Mouse (Mus musculus) mature B cell (primary cell): ENCODE data around the gene Tnf.

ENCODE experiments used
- in situ Hi-C: fragments of 300-500 bp; cut with MboI; formaldehyde crosslinking; loops from 2 replicates; pipeline ENCODE4 v1.14.3; 2019

Tnf gene

DNA sequence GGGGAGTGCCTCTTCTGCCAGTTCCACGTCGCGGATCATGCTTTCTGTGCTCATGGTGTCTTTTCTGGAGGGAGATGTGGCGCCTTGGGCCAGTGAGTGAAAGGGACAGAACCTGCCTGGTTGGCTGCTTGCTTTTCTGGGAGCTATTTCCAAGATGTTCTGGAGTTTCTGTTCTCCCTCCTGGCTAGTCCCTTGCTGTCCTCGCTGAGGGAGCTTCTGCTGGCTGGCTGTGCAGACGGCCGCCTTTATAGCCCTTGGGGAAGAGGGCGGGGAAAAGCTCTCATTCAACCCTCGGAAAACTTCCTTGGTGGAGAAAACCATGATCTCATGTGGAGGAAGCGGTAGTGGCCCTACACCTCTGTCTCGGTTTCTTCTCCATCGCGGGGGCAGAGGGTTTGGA, at the start of gene Tnf:
Tnf (minus strand) TSS at position 221 of the 400 bp plus-strand sequence.
- in situ Hi-C loops: no loop called here

DNA sequence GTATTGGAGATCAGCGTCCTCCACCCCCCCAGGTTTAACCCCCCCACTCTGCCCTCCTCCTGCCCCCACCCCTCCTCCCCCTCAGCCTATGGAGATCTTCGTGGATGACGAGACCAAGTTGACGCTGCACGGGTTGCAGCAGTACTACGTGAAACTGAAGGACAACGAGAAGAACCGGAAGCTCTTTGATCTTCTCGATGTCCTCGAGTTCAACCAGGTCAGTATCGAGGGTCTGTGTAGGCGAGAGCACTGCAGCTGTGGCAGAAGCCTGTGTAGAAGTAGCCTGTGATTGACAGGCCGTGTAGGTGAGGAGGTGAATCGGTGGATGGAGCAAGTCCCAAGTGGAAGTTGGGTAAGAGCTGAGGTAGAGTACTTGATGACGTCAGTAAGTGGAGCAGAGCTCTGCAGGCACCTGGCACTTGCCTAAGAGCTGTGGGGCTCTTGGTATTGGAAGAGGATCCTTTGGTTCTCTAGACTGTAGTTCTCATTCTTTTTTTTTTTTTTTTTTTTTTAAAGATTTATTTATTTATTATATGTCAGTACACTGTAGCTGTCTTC, 49.4 kb upstream of the Tnf start:
- in situ Hi-C loops: no loop called here

DNA sequence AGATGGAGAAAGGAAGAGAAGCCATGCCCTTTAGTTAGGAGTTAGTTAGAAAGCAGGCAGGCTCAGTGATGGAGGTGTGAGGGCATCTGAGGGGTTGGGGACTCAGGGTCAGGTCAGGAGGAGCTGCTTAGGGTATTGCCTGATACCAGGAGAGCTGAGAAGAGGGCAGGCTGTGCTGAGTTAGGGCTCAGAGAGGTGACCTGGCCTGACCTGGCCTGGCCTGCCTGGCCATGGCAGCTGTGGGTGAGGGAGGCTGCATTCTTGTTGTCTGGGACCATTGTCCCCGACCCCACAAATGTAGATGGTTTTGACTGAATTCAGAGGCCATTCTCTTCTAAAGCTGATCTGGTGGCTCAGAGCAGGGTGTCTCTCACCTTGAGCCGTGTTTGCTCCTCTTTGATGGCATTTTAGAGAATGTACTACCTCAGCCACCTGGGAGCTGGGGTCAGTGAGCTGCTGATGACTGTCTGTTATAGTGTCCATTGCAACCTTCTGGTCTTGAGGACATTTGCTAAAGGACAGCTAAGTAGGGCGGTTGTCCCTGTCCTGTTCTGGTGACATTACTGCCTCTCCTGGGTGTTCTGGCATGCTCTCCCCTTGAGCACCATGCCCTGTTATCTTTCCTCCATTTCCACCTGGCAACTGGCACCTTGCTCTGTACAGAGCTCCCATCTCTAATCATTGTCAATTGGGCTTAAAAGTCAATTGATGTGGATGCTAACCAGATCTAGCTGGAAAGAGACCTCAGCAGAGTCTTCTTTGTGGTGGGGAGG, 48.7 kb upstream of the Tnf start:
- in situ Hi-C loops: no loop called here

DNA sequence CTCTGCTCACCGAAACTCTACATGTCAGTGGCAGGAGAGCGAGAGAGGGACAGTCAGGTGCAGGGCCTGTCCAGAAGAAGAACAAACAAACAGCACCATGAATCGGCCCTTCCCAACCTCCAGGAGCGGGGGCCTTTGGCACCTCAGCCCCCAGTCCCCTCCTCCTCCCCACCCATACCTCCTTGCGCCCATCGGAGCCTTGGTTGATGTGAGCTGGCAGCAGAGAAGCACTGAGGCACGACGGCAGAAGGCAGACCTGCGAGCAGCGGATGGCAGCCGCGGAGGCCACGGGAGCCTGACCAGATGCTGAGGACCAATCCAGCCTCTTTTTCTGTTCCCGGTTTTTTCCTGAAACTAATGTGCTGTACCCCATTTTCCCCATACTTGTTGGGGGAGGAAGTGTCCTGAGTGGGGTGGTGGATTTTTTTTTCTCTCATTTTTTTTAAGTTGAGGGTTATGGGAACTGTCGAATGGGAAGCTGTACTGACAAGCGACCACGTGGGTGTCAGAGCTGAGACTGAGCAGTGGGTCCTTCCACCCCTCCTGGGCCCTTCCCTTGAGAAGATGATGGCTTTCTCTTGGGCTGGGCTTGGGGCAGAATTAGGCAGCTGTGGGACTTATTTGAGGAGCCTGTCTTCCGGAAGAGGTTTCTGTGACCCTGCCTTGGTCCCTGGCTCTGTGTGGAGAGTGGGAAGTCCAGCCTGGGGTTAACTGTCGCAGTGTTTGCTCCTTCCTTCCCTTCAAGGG, 47.8 kb upstream of the Tnf start:
- in situ Hi-C loops: no loop called here

DNA sequence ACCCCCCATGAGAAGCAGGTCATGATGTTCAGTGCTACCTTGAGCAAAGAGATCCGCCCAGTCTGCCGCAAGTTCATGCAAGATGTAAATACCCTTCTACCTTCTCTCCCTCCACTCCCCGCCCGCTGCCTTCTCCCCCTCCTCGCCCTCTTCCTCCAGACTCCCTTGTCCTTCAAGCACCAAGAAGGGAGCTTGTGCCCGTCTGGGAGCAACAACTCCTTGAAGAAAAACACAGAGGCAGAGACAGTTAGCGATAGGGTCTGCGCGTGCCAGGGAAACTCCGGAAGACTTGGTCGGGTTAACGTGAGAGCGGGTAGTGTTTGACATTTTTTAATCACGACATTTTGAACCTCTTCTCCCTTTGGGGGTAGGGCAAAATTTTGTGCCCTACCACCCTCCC, 47.2 kb upstream of the Tnf start:
- in situ Hi-C loops: no loop called here

DNA sequence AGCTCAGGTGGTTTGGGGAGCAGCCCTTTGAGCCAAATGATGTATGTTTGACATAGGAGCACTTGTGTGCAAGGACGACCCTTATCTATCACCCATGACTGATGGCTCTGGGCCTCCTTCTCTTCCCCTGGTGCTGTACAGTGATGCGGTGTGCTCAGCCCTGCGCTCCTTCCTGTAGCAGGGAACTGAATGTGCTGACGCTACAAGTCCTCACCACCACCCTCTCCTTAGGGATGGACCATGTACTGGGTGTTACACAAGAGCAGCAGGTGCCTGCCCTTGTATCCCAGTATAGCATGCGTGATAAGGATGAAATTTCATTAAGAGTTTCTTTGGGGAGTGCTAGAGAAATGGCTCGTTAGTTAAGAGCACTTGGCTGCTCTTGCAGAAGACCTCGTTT, 45.3 kb upstream of the Tnf start:
- in situ Hi-C loops: no loop called here

DNA sequence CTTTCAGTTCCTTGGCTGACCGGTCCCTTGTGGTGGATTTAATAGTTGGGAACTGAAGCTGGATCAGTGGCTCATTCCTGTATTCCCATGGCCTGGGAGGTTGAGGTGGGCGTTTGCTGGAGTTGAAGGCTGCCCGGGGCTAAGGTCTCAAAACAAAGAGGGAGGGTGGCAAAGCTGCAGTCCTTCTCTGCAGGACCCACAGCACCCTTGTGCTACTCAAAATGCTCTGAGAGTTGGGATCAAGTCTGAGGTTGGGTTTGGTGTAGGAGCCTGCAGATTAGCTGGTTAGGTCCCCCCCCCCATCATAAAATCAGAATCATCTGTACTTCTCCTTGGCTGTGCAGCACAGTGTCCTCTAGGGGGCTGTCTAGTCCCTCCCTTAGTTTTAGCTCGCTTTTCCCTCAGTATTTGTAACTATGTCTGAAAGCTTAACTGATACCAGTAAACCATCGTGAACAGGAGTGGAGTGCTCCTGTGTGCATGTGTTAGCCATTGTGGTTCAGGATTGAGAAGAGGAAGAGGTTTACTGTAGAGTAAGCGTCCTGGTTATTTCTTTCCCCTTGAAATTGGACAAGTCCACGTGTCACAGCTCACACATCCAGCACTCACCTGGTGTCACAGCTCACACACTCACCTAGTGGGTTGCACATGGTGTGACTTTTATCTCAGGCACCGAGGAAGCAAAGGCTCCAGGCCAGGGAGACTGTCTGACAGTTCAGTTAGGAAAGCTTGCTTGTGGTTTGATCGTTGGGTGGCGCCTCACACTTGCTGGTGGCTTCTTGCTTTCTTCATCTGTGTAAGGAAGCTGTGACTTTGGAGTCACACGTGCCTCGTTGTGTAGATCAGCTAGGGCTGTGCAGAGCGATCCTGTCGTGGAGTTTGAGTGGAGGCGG, 44.2 kb upstream of the Tnf start:
- in situ Hi-C loops: no loop called here

DNA sequence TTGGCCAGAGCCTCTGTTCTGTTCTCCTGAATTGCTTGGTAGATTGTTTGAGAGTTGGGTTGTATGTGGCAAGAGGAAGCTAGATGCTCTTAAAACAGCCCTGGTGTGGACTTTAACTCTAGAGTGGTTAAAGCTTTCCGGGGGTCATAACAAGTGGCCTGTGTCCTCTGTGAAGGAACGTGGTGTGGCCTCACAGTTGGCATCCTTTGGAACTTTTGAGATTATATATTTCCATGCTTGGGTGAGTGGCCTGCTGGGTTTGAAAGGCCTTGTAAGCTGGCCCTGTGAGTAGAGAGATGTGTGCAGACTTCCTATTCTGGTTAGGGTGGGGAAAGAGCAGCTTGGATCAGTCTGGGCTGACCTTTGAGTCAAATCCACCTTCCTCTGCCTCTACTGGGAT, 43.2 kb upstream of the Tnf start:
- in situ Hi-C loops: no loop called here

DNA sequence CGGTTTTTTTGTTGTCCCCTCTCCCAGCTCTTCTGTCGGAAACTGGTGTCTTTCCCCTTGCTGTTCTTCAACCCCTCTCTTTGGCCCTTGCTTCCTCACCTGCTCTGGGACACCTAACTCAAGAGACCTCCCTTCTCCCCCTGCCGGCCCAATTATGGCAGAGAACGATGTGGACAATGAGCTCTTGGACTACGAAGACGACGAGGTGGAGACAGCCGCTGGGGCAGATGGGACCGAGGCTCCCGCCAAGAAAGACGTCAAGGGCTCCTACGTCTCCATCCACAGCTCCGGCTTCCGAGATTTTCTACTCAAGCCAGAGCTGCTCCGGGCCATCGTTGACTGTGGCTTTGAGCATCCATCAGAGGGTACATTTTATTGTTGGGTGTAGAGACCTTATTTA, 41.3 kb upstream of the Tnf start:
- in situ Hi-C loops: no loop called here

DNA sequence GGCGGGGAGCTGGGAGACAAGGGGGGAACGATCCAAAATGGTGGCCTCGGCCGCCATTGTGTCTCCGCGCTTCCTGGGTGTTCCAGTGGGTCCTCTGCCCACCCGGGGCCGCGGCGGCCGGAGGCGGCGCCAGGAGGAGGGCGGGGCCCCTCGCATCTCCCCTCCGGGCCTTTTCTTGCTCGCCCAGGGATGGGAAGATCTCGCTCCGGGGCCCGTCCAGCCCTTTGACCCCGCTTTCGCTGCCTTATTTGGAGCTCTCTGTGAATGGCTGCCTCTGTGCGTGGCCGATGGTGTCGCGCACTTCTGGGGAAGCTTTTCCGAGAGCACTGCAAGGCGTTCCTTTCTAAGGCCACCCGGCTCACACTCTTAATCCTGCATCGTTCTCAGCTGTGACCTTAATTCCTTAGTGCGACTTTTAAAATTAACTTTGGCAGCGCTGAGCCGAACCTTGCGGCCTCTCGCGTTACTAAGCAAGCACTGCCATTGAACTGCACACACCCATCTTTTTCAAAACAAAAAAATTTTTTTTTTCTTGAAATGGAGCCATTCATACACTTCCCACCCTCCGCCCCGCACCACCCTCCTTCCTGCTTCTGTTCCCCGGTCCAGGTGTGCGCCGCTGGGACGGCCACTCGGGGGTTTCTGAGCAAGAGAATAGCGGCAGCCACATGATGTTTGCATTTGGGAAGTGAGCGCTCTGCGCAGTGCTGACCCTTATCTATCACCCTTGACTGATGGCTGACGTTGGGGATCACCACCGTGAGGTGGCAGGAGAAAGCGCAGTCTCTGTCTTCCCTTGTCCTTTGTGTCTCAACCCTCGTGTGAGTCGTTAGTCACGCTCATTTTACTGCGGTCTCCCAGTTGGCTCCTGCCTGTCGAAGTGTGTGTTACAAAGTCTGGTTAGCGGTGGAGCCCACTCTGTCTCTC, 40.5 kb upstream of the Tnf start:
- in situ Hi-C loops: no loop called here

DNA sequence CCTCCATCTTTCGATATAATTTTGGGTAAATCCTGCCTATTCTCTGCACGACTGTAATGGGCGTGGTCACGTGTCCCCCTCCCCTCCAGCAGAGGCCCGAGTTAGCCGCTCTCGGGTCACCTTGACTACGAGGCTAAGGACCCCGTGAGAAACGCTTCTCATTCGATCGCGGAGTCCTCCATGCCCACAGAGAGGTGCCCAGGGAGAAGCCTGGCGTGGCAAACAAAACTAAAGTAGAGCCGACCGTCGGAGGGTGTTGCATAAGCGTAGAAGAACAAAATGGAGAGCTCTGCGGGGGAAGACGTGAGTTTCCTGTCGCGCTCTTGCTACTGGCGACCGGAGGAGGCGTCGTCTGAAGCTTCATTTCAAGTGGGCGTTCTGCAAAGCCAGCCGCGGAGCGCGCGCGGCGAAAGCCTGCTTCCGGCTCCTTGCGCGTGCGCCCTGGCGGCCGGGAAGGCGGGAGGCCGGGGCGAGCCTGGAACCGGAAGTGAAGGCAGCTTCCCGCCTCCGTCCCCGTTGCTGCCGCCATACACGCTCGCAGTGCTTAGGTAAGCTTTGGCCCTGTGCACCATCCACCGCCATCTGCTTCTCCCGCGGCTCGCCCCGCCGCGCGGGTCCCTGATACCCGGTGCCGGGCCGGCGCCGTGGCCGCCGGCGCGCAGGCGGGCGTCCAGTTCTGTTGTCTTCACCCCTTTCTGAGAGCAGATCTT, 39.7 kb upstream of the Tnf start, which contains the start of gene Ddx39b:
Ddx39b (plus strand) TSS at position 442 of the 710 bp plus-strand sequence.
- in situ Hi-C loops: no loop called here

DNA sequence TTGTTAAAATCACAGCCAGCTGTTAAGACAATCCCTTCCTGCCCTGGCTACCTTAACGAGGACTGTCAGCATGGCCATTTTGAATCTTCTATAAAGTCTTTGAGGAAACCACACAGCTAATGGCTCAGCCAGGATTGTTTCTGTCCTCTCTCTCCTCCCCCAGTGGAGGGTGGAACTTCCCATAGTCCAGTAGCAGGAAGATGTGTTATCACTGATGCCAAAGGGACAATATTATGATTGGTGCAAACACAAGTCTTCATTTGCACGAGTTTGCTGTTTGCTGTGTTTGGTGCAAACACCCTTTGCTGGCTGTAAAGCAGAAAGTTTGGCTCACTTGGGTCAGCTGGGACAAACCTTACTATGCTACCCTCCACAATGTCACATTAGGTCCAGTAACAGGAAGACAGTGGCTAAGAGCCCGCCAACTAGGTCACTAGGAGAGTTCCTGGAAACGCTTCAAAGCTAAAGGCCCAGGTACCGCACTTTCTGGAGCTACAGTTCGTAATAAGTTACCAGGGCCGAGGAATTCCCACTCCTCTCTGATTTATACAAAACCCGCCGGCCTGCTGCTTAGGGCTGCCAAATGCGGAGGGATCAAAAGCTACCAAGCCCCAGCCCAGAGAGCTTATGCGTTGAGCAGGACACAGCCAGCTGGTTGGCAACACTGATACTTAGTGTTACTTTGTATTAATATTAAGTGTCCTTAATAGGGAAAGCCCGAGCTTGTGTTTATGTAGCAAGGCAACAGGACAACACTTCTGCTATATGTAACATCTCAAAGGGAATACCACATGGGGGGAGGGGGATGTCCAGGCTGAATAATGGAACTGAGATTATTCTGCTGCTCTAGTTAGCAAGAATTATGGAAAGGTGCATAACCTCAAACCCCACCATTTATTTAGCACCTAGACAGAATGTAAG, 38.8 kb upstream of the Tnf start:
- in situ Hi-C loops: no loop called here

DNA sequence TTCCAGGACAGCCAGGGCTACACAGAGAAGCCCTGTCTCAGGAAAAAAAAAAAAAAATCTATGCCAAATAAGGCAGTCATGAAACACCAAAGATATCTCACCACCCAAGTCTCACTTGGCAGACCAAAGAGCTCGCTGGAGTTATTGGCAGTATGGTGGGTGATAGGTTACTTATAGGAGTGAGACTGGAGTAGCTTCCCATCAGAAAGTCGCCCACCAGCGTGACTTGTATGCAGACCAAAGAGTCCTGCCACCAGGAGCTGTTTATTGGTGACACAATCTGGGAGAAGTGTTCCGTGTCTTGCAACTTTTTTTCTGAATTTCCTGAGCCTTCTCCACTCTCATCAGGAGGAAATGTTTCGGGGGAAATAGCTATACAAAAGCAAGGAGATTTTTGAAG, 37.9 kb upstream of the Tnf start:
- in situ Hi-C loops: no loop called here

DNA sequence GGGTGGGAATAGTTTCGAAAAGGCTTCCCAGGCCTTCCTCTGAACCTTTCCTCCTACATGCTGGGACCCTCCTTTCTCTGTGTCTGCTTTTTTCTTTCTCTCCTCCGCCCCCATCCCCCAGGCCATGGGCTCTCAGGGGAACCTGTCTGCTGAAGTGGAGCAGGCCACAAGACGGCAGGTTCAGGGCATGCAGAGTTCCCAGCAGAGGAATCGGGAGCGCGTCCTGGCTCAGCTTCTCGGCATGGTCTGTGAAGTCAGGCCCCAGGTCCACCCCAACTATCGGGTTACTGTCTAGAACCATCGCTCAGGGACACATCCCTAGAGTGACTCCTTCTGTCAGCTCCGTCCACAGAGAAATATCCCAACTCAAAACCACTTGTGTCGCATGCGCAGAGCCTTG, 35.7 kb upstream of the Tnf start:
- in situ Hi-C loops: no loop called here

DNA sequence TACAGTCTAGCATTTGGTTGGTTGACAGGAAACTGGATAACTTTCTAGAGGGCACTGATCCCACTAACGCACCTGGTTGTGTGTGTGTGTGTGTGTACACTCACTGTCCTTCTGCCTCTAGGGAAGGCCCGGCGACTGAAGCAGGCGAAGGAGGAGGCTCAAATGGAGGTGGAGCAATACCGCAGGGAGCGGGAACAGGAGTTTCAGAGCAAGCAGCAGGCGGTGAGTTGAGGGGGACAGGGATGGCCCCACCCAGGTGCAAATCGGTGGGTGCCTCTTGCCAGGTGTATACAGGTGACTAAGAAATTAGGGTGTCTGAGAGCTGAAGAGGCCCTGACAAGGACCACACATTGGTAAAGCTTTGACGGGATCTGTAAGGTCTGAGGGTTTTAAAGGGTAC, 35.2 kb upstream of the Tnf start:
- in situ Hi-C loops: no loop called here

DNA sequence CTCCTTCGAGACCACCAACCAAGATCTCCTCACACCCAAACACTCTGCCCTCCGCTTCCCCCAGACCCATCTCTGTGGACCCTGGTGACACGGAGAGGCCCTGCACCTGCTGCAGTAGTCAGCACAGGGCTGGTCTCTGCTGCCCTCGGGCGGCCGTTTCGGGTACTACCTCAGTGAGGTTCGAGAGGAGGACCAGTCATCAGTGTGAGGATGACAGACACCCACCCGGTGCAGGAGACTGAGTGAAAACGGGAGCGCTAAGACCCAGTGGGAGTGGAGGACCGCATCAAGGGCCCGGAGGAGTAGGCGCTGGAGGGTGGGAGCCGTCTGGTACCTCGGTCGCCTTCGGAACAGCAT, 34.6 kb upstream of the Tnf start:
- in situ Hi-C loops: no loop called here

DNA sequence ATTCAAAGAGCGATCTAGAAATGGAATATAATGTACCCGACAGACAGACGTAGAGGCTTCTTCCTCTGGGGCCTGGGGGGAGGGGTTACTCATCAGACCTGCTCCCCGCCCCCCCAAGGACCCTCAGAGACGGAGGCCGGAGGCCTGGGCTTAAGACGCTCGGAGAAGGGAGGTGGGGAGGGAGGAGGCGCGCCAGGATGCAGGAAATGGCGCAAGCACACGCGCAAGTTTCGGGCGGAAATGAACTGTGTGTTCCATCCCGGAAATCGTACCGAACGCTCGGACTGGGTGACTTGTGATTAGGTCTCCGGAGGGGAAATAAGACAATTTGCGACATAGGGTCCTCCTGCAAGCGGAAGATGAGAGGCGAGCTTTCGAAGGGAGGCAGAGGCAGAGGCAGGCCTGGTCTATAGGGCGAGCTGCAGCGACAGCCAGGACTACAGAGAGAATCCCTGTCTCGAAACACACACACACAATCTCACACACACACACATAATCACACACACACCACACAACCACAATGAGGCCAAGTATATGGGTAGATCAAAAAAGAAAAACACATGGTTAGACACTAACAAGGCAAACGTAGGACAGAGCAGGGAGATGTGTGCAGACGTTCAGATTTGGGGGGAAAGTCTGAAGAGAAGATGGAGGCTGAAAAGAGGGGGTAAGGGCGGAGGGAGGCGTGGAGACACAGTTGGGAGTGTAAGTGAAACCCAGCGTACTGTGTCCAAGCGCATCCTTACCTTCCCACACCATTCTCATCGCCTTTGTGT, 34.0 kb upstream of the Tnf start, which contains the start of gene Nfkbil1:
Nfkbil1 (minus strand) TSS at position 179 of the 776 bp plus-strand sequence.
- in situ Hi-C loops: no loop called here

DNA sequence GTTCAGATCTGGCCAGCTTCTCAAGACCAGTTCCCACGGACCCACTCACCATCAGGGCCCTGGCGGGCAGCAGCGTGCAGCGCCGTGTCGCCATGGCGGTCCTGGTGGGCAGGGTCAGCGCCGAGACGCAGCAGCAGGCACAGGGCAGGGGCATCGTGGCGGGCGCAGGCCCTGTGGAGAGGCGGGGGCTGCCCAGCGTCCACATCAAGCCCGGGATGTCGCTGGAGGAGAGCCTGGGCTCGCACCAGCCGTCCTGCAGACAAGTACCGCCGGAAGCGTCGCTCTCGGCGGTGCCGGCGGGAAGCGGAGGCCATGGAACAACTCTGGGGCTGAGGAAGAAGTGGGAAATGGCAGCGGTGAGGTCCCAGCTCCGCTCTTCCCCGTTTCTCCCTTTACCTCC, 33.1 kb upstream of the Tnf start:
- in situ Hi-C loops: loop anchor here (5.0 kb wide), 1 partner anchor 68 kb away; no protein-coding TSS in a partner anchor
